ENCODE assay signal across 27 mouse cellular contexts in genomic region chr7:132439916-132440315, GRCm38 (mm10).
"Had no signal": no experiment of that assay in that cellular context is flagged by ENCODE, and none has a peak within 500 bp of the region (broad histone marks: within the 10 kb centered on the region; RNA-seq: fewer than 3 reads in every experiment).

No protein-coding gene starts in this region.

- H3K36me3 ChIP-seq: forebrain, embryonic 15.5 days; heart, embryonic 10.5 days; hindbrain, embryonic 13.5 days; hindbrain, embryonic 15.5 days; kidney, embryonic 15.5 days; limb, embryonic 10.5 days; limb, embryonic 12.5 days; liver, embryonic 13.5 days; liver, embryonic 15.5 days had no signal

- H3K9ac ChIP-seq: forebrain, embryonic 15.5 days; forebrain, postnatal 0 days; hindbrain, embryonic 13.5 days; hindbrain, embryonic 15.5 days; kidney, embryonic 15.5 days; limb, embryonic 12.5 days; liver, embryonic 13.5 days; liver, embryonic 15.5 days; liver, postnatal 0 days had no signal

- H3K4me2 ChIP-seq: forebrain, embryonic 15.5 days; hindbrain, embryonic 13.5 days; hindbrain, embryonic 15.5 days; kidney, embryonic 15.5 days; limb, embryonic 12.5 days; liver, embryonic 11.5 days; liver, embryonic 13.5 days; liver, embryonic 15.5 days had no signal

- H3K9me3 ChIP-seq: forebrain, embryonic 15.5 days; heart, embryonic 10.5 days; hindbrain, embryonic 13.5 days; hindbrain, embryonic 15.5 days; kidney, embryonic 15.5 days; limb, embryonic 10.5 days; liver, embryonic 13.5 days; liver, embryonic 15.5 days had no signal

- H3K4me1 ChIP-seq: forebrain, embryonic 15.5 days; hindbrain, embryonic 13.5 days; hindbrain, embryonic 15.5 days; limb, embryonic 12.5 days; liver, embryonic 15.5 days had no signal

- H3K27me3 ChIP-seq: forebrain, embryonic 15.5 days; hindbrain, embryonic 13.5 days; hindbrain, embryonic 15.5 days; kidney, embryonic 15.5 days; limb, embryonic 12.5 days; liver, embryonic 15.5 days had no signal

- ATAC-seq: forebrain, embryonic 15.5 days; forebrain, postnatal 0 days; hindbrain, postnatal 0 days; intestine, embryonic 16.5 days; liver, postnatal 0 days had no signal

- DNase-seq: forebrain, postnatal 0 days; gastrocnemius, postnatal 25 days; heart, adult 11 months; heart, adult 2 months; heart, postnatal 14 days; kidney, adult 11 months; kidney, adult 2 months; kidney, adult 9 months; kidney, postnatal 14 days; kidney, postnatal 36 days; layer of hippocampus, adult 9-11 months; layer of hippocampus, postnatal 36 days; liver; liver, embryonic 13.5 days; liver, postnatal 0 days had no signal

- H3K27ac ChIP-seq: forebrain, embryonic 15.5 days; heart, adult 2 months; heart, embryonic 10.5 days; hindbrain, embryonic 13.5 days; hindbrain, embryonic 15.5 days; hindbrain, postnatal 0 days; kidney, embryonic 15.5 days; kidney, postnatal 0 days; limb, embryonic 10.5 days; limb, embryonic 12.5 days; liver, embryonic 13.5 days; liver, embryonic 15.5 days had no signal

- H3K4me3 ChIP-seq: forebrain, embryonic 15.5 days; heart, adult 2 months; heart, embryonic 10.5 days; hindbrain, embryonic 13.5 days; hindbrain, embryonic 15.5 days; kidney, embryonic 15.5 days; limb, embryonic 10.5 days; limb, embryonic 12.5 days; liver, embryonic 13.5 days; liver, embryonic 15.5 days had no signal
